Mouse (Mus musculus) CD4-positive, CD25-positive, alpha-beta regulatory T cell, adult 9 weeks (primary cell): Measurements from ENCODE around the gene Sh3gl3. TPM values are rescaled to one million over a fixed set of nuclear protein-coding genes. Genes with fewer than 3 reads are reported as not detected.

Source experiments
- polyA plus RNA-seq: library from polyadenylated mRNA; unstranded; fragments of 100-300 nt; shearing (Covaris generic); gene quantifications from one replicate; pipeline ENCODE4 v1.2.1, GENCODE M21; 2017

The Sh3gl3 gene
- polyA plus RNA-seq, result 3.6 TPM

GRCm38 (mm10) chr7:82173540-82173939 is at the start of gene Sh3gl3:
Gene Sh3gl3 (plus strand): TSS chr7:82173840.

GRCm38 (mm10) chr7:82335211-82336121 is 161.8 kb downstream of the Sh3gl3 start, which contains the start of gene Adamtsl3:
Gene Adamtsl3 (plus strand): TSS chr7:82335694.

Other genes starting within 250 kb of the Sh3gl3 start
- gene Hdgfl3, start 239.4 kb upstream of the Sh3gl3 start, polyA plus RNA-seq, result 4.6 TPM
- not detected for gene Bnc1, start 181.5 kb upstream of the Sh3gl3 start, polyA plus RNA-seq
- gene Adamtsl3, start 161.9 kb downstream of the Sh3gl3 start, polyA plus RNA-seq, result 0.12 TPM